Mouse (Mus musculus): Measurements from ENCODE around the gene Hmga1. TPM values are rescaled to one million over a fixed set of nuclear protein-coding genes. Genes with fewer than 3 reads are reported as not detected.

The Hmga1 gene
- total RNA-seq, 4 experiments from 2014 or later: 27.6 to 34.9 (median 31.9) TPM

DNA sequence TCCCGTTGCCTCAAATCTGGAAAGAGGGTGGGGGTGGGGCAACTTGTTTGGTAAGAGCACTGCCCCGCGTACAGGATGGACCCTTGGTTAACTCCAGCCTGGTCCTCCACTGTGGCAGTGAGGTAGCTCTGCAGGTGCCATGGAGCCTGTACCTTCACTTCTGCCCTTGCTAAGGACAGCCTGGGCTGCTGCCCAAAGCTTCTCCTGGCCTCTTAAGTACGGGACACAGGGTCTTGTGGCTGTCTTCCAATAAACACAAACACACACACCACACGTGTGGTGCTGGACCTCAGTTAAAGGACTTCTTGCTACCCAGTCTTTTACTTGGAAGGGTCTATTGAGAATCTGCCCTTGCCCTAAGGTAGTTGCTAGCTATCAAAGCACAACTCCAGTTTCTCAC, 2.5 kb downstream of the Hmga1 start:
- no peak for DNase-seq (ENCODE audit: low spot score in 2 of 2)

DNA sequence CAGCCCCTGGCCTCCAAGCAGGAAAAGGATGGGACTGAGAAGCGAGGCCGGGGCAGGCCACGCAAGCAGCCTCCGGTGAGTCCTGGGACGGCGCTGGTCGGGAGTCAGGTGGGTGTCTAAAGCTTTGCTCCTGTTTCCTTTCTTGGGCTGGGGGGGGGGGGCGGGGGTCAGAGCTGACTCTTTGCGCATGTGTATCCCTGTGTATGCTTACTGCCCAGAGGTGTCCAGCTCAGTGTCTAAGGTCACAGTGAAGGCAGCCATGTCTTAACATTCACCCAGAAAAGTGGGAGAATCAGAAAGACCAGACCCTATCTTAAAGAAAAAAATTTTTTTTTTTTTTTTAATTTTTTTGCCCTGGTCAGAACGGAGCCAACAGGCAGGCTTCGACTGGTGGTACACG, 3.3 kb downstream of the Hmga1 start:
- DNase-seq (ENCODE audit: low spot score in 2 of 2): no peak

DNA sequence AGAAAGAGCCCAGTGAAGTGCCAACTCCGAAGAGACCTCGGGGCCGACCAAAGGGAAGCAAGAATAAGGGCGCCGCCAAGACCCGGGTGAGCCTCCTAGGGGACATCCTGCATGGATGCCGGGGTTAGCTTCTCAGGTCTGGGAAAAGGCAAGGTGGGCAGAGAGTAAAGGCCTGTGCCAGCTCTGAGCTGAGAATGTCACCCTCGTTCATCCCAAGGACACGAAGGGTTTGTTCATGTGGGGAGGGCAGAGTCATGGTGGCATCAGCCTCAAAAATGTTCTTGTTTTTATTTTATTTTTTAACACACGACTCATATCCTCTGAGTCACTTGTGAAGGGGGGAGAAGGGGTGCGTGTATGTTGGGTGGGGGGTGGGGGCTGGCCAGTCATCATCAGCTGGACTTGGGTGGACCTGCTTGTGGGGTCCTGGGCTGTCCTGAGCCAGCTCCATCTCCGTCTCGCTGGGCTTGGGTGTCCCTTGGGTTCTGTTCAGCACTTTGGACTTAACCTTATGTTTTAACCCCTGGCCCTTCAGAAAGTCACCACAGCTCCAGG, 4.7 kb downstream of the Hmga1 start:
- no peak for DNase-seq (ENCODE audit: low spot score in 2 of 2)

DNA sequence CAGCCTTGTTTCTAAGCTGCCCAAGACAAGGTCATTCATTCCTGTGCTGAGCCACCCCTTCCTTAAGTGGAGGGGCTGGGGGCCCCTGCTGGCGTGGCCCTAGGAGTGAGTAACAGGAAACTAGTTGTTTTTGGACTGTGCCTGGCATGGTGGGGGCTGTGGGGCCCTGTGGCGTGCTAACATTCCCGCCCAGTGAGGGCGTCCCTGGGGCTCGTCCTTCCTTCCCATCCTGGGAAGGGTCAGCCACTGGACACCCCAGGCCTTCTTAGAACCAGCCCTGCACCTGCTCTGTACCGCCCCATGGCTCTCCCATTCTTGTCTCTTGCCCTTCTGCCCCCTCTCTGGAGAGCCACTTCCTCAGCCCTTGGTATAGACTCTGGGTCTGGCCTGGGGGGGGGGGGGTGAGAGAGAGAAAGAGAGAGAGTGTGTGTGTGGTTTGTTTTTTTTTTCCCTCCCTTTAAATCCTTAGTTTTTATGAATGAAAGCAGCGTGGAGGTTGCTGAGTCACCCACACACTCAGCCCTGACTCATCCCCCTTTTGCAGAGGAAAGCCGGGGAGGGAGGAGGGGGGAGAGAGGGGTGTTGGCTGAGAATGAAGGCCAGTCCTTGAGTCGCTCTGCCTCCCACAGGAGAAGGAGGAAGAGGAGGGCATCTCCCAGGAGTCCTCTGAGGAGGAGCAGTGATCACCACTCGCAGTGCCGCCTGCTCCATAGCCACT, 5.7 kb downstream of the Hmga1 start:
- DNase-seq (ENCODE audit: low spot score in 2 of 2): no peak

DNA sequence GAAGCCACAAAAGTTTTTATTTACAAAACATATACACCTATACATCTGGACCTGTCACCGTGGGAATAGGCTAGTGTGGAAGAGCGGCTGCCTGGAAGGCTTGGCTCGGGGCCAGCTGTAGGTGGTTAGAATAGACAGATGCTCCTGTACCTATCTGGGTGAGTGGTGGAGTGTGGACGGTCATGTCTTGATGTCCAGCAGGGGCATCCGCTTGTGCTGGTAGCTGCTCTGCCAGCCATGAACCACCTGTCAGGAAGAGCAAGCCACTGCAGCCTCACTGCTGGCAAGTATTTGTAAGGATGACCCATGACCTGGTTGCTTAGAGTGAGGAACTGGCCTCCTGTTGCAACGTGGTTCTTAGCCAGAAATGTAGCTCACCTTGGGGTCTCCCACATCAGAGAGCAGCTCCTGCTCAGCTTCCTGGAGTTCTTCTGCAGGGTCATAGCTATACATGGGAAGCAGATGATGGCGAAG, 7.5 kb downstream of the Hmga1 start:
- no peak for DNase-seq (ENCODE audit: low spot score in 2 of 2)

DNA sequence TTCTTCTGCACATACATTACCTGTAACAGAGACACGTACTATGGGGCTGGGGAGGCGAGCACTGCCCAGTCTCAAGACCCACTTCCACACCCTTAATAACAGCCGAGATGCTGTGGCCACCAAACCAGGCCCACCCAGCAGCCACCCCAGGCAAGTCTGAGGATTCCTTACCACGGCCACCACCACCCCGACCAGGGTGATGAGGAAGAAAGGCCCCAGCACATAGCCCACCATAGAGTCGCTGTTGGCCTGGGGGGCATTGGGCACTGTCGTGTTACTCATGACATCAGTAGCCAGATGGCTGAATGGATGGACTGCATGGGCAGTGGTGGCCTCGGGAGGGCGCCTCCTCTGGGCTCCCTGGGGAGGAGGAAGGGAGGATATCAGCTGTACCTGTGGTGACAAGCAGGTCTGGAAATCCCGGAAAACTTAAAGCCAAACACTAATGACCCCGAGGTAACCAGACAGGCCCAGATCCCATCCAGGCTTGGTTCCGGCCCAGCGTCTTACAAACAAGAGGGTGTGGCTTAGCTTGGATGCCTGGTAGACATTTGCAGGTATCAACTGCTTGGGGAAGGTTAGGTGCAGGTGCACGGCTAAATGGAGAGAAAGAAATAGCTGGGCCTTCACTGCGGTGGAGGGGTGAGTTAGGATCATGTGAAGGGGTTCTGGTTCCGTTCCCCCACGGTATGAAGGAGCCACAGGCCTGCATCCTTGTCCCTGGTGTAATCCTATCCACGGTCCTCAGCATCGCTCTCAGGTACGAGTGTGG, 8.3 kb downstream of the Hmga1 start:
- no peak for DNase-seq (ENCODE audit: low spot score in 2 of 2)

DNA sequence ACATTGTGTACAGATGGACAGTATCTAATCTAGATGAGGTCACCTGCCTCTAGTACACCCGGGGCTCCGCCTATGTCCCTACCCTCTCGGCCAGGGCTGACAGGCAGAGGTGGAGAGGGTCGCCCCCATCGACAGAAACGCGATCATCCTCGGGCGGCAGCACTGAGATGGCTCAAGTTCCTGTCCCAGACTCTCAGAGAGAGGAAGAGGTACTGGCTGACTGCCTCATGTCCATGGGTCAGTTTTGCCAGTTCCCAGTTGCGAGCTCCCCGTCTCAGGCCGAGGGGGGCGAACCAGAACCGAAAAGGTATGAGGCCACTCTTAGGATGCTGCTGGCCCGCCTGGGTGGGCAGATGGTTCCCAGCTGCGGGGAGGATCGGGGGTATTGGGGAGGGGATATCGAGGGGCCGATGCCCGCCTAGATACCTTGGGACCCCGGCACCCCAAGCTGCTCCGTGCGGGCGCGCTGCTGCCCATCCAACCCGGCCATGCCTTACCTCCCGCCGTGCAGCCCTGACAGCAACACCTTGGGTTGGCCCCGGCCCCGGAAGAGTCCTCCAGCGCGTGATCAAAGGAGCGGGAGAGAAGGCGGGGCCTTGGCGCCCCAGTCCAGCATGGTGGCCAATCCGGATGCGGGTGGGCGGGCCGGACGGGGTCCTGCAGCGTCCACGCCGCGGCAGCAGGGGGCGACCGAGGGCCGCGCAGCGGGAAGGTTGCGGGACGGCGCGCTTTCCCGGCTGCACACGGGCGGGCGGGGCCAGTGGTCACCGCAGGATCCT, 9.1 kb downstream of the Hmga1 start, which contains the start of gene AI413582:
Gene AI413582, minus strand, starts transcription at position 594 of the 779 bp plus-strand sequence.
- peak; percentile 94 to 95 for DNase-seq (ENCODE audit: low spot score in 2 of 2)

DNA sequence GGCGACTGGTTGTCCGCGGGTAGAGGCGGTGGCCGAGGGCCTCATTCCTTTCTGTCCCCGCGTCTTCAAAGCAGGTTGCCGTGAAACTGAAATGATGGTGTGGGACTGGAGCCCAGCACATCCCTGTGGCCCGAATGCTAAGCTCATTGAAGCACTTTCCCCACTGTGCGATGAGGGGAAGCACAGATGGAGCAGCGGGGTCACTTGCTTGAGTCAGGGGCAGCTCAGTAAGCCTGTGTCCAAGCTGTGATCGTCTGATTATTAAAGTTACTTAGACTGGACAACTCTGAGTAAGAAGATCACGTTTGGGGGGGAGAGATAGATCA, 9.6 kb downstream of the Hmga1 start:
- DNase-seq (ENCODE audit: low spot score in 2 of 2): no peak

DNA sequence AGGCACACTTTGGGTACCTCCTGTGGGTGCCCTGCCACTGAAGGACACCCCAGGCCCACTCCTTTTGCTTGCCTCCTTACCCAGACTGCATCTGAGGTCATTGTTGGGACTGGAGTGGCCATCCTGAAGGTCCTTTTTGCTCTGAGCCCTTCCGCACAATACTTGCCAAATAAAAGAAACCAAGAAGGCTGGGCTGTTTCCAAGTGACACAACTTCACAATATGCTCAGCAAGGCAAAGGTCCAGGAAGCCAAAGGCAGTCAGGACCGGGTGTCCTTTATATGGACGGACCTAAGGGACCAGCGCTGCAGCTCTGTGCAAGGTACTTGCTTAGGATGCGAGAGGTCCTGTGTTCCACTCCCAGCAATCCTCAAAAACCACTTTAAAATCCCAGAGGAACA, 11.9 kb downstream of the Hmga1 start:
- no peak for DNase-seq (ENCODE audit: low spot score in 2 of 2)

DNA sequence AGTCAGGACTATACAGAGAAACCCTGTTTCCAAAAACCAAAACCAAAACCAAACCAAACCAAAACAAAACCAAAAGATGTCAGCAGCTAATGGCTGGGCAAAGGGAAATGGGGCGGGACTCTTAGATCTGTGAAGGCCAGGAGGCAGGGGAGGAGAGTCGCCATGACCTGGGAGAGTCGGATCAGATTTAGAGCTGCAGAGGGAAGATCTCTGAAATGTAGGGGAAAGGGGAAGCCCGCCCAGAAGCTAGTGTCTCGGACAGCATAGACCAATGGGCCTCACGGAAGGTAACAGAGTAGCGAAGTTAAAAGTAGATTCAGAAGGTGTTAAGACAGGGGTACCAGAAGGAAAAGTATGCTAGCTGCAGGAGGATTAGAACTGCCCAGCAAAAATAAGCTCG, 15.0 kb downstream of the Hmga1 start:
- no peak for DNase-seq (ENCODE audit: low spot score in 2 of 2)

DNA sequence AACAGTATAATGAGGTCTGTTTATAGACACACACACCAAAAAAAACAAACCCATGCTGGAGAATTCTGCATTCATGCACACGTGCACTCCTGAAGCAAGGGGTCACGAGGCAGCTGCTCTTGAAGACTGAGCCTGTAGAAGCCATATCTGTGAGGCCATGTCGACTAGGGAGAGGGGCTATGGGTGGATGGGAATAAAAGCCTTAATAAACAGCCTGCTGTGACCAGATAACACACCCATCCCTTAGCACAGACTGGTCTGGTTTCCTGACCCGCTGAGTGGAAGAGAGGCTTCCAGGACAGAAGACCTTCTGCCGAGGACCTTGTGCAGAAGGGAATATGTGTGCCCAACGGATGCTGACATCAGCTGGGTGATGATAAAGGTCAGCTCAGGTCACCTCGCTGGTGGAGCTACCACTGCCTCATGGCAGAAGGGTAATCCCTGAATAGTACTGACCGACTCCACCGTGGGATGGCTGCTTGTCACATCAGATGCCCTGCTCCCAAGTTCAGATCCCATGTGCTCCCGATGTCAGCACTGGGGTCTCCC, 17.5 kb downstream of the Hmga1 start:
- no peak for DNase-seq (ENCODE audit: low spot score in 2 of 2)

DNA sequence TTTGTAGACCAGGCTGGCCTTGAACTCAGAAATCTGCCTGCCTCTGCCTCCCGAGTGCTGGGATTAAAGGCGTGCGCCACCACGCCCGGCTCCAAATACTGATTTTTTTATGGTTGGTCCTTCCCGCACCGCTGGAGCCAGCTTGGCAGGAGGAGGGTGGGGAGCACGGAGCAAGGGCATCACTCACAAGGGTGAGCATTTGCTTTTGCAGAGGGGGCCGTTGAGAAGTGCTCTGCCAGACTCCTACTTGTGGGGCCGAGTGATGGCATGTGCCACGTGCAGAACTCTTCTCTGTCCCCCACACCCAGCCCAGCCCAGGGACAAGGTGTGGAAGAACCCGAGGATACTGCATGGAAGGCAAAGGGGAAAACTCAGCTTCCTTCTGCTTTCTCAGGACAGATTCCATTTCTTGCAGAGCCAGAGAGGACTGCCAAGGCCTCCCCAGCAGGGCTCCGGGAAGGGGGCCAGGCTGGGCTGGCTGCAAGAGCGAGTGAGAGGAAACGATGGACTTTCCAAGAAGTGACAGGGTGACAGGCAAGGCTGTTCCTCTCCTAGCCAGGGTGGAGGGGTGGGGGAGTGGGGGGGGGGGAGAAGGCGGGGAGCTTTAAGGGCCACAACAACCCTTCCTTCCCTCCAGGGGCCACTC, 18.3 kb downstream of the Hmga1 start:
- DNase-seq (ENCODE audit: low spot score in 2 of 2): peak; percentile 80 to 88

DNA sequence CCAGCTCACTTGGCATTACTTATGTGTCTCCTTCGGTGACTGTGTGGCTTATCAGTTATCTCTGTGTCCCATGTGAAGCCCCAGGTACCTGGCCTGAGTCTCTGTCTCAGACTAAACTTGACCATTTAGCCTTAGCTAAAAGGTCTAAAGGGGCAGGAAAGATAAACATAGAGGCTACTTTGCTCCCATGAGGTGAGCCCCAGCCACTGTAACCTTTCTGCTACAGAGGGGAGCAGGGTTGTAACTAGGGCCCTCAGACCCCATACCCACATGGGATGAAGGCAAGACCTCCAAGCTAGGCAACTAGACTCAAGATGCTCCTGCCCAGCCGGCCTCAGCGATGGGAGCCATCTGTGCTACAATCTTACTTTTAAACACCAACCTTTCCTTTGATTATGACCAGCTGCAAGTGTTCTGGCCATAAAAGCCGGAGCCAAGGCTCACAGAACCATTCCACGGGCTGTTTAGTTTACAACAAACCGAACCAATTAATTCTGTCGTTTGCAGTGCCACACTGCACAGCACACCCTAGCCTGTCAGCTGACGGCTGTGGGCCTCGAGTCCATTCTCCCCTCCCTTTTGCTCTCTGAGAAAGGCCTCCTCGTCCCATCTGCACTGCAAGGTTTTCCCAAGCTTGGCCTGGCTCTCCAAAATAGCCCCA, 18.9 kb downstream of the Hmga1 start:
- no peak for DNase-seq (ENCODE audit: low spot score in 2 of 2)

DNA sequence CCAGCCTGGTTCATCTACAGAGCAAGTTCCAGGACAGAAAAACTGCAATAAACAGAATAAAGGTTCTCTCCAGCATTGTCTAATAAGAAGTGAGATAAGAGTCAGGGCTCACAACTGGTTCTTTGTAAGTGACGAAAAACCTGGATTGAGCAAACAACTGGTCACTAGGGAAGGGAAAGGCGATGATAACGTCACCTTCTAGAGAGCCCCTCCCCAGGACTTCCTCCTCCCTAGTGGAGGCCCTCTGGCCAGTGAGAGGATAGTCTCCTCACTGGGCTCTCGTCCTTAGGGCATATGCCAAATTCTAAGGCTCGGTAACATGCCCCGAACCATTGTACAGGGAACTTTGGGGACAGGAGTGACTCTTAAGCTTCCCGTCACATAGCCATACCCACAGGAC, 19.8 kb downstream of the Hmga1 start:
- DNase-seq (ENCODE audit: low spot score in 2 of 2): no peak

DNA sequence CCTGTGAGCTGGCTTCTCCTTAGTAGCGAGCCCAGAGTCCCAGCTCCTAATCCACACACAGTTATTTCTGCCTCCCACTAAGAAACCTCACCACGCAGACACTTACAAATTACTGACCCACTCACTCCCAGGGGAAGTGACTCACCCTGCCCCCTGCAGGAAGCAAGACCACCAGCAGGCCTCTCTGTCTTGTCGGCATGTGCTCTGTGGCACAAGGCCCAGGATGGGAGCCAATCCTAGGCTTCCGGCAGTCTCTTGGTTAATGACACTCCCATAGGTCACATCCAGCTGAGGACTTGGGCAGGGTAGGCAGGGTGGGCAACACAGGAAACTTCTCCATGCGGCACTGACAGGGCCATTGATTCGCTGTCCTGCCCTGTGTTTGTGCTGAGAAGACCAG, 21.2 kb downstream of the Hmga1 start:
- DNase-seq (ENCODE audit: low spot score in 2 of 2): no peak

DNA sequence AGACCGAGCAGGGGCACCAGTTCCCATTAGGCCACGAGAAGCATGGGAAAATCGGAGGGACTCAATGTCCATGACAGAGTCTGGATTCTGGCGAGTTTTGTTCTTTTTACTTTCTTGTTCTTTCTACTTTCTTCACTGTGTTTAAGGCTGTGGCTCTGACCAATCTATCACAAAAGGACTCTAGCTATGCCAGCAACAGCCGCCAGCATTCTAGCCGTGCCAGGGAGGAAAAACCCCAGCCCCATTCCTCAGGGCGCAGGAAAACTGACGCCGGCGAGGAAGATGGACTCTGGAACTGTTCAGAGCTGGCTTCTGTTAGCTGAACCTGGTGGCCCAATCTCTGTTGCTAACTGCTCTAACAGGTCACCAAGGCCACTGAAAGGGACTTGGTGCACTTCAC, 22.2 kb downstream of the Hmga1 start:
- no peak for DNase-seq (ENCODE audit: low spot score in 2 of 2)

DNA sequence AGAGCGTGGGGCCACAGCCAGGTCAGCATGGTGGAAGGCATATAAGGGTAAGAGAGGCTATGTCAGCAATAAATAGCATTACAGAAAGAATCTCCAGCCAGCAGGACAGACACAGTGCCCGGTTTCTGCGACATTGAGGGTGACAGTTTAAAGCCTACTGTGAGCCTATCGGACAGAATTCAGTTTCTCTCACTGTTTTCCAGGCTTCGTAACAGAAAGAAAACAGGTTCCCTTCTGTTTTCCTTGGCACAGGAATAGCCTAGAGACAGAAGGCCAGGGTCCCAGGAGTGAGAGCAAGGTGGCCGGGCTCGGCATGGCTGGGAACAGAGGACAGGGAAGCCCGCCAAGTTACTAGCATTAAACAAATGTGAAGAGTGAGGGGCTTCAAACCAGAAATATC, 23.5 kb downstream of the Hmga1 start:
- no peak for DNase-seq (ENCODE audit: low spot score in 2 of 2)

DNA sequence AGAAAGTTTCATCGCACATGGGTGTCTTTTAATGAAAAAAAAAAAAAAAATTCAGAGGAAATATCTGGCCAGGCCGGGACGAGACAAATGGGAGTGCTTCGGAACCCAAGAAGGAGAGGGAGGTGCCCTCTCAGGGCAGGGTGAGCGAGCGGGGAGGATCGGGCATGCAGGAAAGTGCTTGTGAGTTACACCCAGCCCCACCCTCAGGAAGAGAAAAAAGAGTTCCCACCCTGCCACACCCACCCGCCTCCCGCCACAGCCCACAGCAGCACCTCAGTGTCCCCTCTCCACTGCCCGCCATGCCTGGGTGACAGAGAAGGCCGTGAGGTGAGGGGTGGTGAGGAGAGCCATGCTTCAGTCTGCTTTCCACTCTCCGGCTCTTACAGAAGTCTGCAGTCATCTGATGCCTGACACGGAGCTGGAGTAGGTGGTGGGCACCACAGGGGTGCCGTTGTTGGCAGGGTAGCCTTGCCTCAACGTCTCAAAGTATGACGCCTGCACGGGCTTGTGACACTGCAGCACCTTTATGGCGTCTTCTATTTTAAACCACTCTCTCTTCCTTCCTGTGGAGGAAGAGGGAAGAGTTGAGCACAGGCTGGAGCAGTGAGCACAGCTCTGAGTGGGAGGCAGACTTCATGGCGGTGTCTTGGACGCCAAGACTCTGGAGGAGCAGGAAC, 24.2 kb downstream of the Hmga1 start:
- no peak for DNase-seq (ENCODE audit: low spot score in 2 of 2)

DNA sequence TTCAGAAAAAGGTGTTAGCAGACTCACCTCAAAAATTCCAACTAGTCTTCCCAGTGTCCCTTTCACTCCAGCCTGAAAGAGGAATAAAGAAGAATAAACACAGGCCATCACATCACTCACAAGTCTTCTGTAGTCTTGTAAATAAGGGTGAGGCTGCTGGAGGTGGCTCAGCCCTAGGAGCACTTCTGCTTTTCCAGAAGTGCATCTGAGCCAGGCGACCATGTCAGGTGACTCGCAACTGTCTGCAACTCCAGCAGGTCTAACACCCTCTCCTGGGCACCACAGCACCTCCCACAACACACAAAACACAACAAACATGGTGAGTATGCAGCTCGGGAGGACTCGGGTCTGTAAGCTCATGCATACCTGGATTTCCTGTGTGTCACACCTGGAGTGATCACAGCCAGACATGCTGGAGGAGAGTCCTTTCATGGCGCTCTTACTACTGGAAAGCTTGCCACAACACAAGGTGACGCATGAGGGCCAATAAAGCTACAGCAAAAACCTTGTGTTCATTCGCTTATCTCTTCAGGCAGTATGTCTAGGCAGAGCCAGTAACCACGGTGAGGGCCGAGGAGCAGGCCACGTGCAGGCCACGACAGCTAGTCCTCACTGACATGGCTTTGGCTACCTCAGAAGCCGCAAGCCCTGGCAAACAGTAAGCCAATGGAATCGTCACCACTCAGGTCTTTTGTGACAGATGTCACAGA, 27.0 kb downstream of the Hmga1 start:
- no peak for DNase-seq (ENCODE audit: low spot score in 2 of 2)

Data from gastrocnemius, adult 8-10 months (tissue).